Mouse (Mus musculus) embryonic facial prominence, embryonic 14.5 days (tissue): Measurements from ENCODE around the gene Jdp2. TPM values are rescaled to one million over a fixed set of nuclear protein-coding genes. Genes with fewer than 3 reads are reported as not detected.
A peak's percentile ranks its signal among the peaks of the same experiment; 100 is the strongest.

Experiments
- ATAC-seq: fragments of 200-750 bp; cut with Nextera tagmentation; 2 replicates; pipeline ENCODE4 v1.8.0; 2017; ENCODE audit warnings: low read depth, moderate number of reproducible peaks, moderate TSS enrichment
- DNase-seq: peaks from one replicate; pipeline ENCODE4 v3.0.0-alpha.2; 2015; ENCODE audit warnings: low spot score
- H3K27ac ChIP-seq: fragments of 300-500 bp; sonication (generic); replicated peaks from 2 replicates; pipeline ENCODE4 v1.5.1; 2014; ENCODE audit warnings: low read depth, mild to moderate bottlenecking, low read length, moderate library complexity
- H3K27me3 ChIP-seq: fragments of 300-500 bp; sonication (generic); replicated peaks from 2 replicates; pipeline ENCODE4 v1.6.1; 2014; ENCODE audit warnings: low read length; ENCODE audit not compliant: control insufficient read depth, insufficient read depth
- H3K36me3 ChIP-seq: fragments of 300-500 bp; sonication (generic); 2 replicates; pipeline ENCODE4 v1.6.1; 2014; ENCODE audit warnings: low read length, mixed read lengths; ENCODE audit not compliant: control insufficient read depth, insufficient read depth
- H3K4me1 ChIP-seq: fragments of 300-500 bp; sonication (generic); 2 replicates; pipeline ENCODE4 v1.6.1; 2014; ENCODE audit warnings: antibody characterized with exemption, low read length; ENCODE audit not compliant: control insufficient read depth, insufficient read depth
- H3K4me2 ChIP-seq: fragments of 300-500 bp; sonication (generic); 2 replicates; pipeline ENCODE4 v1.6.1; 2014; ENCODE audit warnings: low read depth, mild to moderate bottlenecking, low read length, moderate library complexity, mixed read lengths
- H3K4me3 ChIP-seq: fragments of 300-500 bp; sonication (generic); 2 replicates; pipeline ENCODE4 v1.5.1; 2014; ENCODE audit warnings: low read depth, mild to moderate bottlenecking, low read length
- H3K9ac ChIP-seq: fragments of 300-500 bp; sonication (generic); 2 replicates; pipeline ENCODE4 v1.6.1; 2014; ENCODE audit warnings: low read depth, mild to moderate bottlenecking, low read length, moderate library complexity, mixed read lengths
- H3K9me3 ChIP-seq: fragments of 300-500 bp; sonication (generic); 2 replicates; pipeline ENCODE4 v1.6.1; 2016; ENCODE audit warnings: low read length; ENCODE audit not compliant: control insufficient read depth
- WGBS: fragments of 180-500 bp; shearing (Covaris S2); extraction: QIAGEN DNeasy Blood & Tissue Kit; methylation state at CpG from one replicate; pipeline ENCODE4 v1.1.7; 2014; 5-methylcytosine and 5-hydroxymethylcytosine counted together
- polyA plus RNA-seq: library from polyadenylated mRNA; unstranded; fragments of >200 nt; fragmentation: Nextera tagmentation; extraction: Ambion mirVana; gene quantifications from 2 replicates; pipeline ENCODE4 v1.2.1, GENCODE M21; 2014

The Jdp2 gene
- polyA plus RNA-seq, 1 experiment from 2014 or later: 2.4 TPM

DNA sequence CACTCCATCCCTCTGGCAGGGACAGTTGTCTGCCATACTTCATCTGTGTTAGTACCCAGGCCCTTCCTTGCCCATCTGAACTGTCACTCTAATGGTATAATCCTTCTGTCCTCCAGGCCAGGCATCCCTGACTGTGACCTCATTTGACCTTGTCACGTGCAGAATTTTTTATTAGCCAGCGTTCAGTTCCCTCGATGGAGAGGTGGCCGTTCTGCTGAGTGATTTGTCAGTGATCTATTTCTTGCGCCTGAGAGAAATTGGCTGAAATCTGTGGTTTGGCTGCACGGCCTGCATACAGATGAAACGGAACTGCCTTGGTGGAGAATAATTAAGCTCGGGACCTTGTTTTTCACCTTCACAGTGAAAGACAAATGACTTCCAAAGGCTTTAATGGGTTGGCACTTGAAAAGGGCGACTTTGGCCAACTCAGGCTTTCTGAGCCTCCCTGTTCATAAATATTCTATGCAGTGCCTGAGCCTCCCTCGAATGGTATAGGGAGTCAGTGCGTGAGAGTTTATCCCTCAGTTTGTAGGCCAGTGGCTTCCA, 21.1 kb downstream of the Jdp2 start:
- H3K4me2 ChIP-seq: no peak overlapping the region
- H3K9me3 ChIP-seq: no peaks in the 10 kb centered on the region
- H3K9ac ChIP-seq: no peak overlapping the region
- peaks cover 25% of the 10 kb centered on the region; the same call in 1 of the 2 replicates for H3K36me3 ChIP-seq
- ATAC-seq (no peak), DNase-seq (no peak)
- H3K27me3 ChIP-seq: no peaks in the 10 kb centered on the region
- 0 out of 2 replicates have a peak, but pooled peaks cover 5% of the 10 kb centered on the region for H3K4me1 ChIP-seq
- no peak overlapping the region for H3K27ac ChIP-seq
- no peak overlapping the region for H3K4me3 ChIP-seq
- WGBS: 64% methylated on average over 11 of the region's 11 CpGs

GRCm38 (mm10) chr12:85621027-85621426, 22.2 kb downstream of the Jdp2 start:
- DNase-seq (no peak), ATAC-seq (no peak)
- no peak overlapping the region for H3K9ac ChIP-seq
- H3K9me3 ChIP-seq: no peaks in the 10 kb centered on the region
- H3K36me3 ChIP-seq: peaks cover 24% of the 10 kb centered on the region; the same call in 1 of the 2 replicates
- no peak overlapping the region for H3K27ac ChIP-seq
- no peak overlapping the region for H3K4me2 ChIP-seq
- 0 out of 2 replicates have a peak, but pooled peaks cover 5% of the 10 kb centered on the region for H3K4me1 ChIP-seq
- no peak overlapping the region for H3K4me3 ChIP-seq
- WGBS: 83% methylated on average over 6 of the region's 6 CpGs
- H3K27me3 ChIP-seq: no peaks in the 10 kb centered on the region

- DNase-seq (no peak), ATAC-seq (peak; percentile 47; the same call in 1 of the 2 replicates)
- H3K27ac ChIP-seq: no peak overlapping the region
- no peak overlapping the region for H3K4me2 ChIP-seq
- no peak overlapping the region for H3K4me3 ChIP-seq
- 0 out of 2 replicates have a peak, but pooled peaks cover 5% of the 10 kb centered on the region for H3K4me1 ChIP-seq
- no peaks in the 10 kb centered on the region for H3K27me3 ChIP-seq
- peaks cover 21% of the 10 kb centered on the region; the same call in 1 of the 2 replicates for H3K36me3 ChIP-seq
- H3K9me3 ChIP-seq: no peaks in the 10 kb centered on the region
- H3K9ac ChIP-seq: no peak overlapping the region
- WGBS: 57% methylated on average over 4 of the region's 4 CpGs
Observed at GRCm38 (mm10) chr12:85621673-85622072, 22.8 kb downstream of the Jdp2 start.

- Histone ChIP-seq H3K9ac (no peak overlapping the region), H3K27me3 (no peaks in the 10 kb centered on the region), H3K4me3 (no peak overlapping the region), H3K36me3 (peaks cover 21% of the 10 kb centered on the region; the same call in 1 of the 2 replicates), H3K4me1 (0 out of 2 replicates have a peak, but pooled peaks cover 5% of the 10 kb centered on the region), H3K27ac (no peak overlapping the region), H3K4me2 (no peak overlapping the region), H3K9me3 (no peaks in the 10 kb centered on the region)
- no peak for DNase-seq
- ATAC-seq: peak; percentile 27; the same call in 1 of the 2 replicates
- 63% methylated on average over 2 of the region's 3 CpGs for WGBS
Observed at GRCm38 (mm10) chr12:85623711-85624110, 24.9 kb downstream of the Jdp2 start.

DNA sequence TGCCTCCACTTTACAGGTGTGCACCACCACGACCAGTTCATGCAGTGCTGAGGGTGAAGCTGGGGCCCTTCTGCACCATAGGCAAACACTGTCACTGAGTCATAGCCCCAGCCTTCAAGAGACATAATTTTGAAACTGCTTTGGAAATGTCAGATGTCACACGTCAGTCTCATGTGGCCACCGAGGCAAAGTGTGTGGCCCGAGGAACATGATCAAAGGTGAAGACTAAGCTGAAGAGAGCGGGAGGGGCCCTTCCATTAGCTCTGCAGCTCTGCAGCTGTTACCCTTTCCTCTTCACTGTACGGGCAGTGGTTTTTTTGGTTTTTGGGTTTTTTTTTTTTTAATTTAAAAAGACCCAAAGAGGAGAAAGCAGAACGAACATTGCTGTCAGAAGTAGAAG, 25.8 kb downstream of the Jdp2 start:
- peaks cover 20% of the 10 kb centered on the region; the same call in 1 of the 2 replicates for H3K36me3 ChIP-seq
- H3K4me3 ChIP-seq: no peak overlapping the region
- H3K27me3 ChIP-seq: no peaks in the 10 kb centered on the region
- H3K27ac ChIP-seq: no peak overlapping the region
- no peak overlapping the region for H3K4me2 ChIP-seq
- no peaks in the 10 kb centered on the region for H3K9me3 ChIP-seq
- H3K9ac ChIP-seq: no peak overlapping the region
- no peak for ATAC-seq
- 0 out of 2 replicates have a peak, but pooled peaks cover 5% of the 10 kb centered on the region for H3K4me1 ChIP-seq
- WGBS: 70% methylated on average over 7 of the region's 7 CpGs
- no peak for DNase-seq

DNA sequence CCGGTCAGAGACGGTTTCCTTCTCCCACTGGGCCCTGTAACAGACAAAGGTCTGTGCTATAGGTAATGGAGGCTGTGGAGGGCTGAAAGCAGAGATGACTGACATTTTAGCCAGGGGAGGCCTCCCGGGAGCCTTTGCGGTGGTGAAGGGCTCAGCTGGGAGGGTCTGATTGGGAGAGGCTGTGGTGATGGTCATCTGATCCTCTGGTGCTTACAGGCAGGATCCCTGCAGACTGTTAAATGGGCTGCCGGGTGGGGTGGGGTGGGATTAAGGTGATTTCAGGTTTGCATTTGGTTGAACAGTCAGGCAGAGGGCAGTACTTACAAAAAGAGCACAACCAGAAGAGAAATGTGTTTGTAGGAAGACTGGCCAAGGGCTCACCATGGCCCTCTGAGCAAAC, 27.0 kb downstream of the Jdp2 start:
- H3K9me3 ChIP-seq: no peaks in the 10 kb centered on the region
- peaks cover 14% of the 10 kb centered on the region; the same call in 1 of the 2 replicates for H3K36me3 ChIP-seq
- H3K9ac ChIP-seq: no peak overlapping the region
- no peak overlapping the region for H3K4me3 ChIP-seq
- peaks cover 5% of the 10 kb centered on the region; the same call in 1 of the 2 replicates for H3K4me1 ChIP-seq
- no peaks in the 10 kb centered on the region for H3K27me3 ChIP-seq
- peak; percentile 53; the same call in 1 of the 2 replicates for ATAC-seq
- DNase-seq: no peak
- WGBS: 8% methylated on average over 5 of the region's 5 CpGs
- no peak overlapping the region for H3K4me2 ChIP-seq
- no peak overlapping the region for H3K27ac ChIP-seq

GRCm38 (mm10) chr12:85629661-85630481, 31.0 kb downstream of the Jdp2 start:
- ATAC-seq: no peak
- no peak for DNase-seq

GRCm38 (mm10) chr12:85631196-85631595, 32.4 kb downstream of the Jdp2 start:
- WGBS: 66% methylated on average over 4 of the region's 4 CpGs
- no peak for DNase-seq
- Histone ChIP-seq H3K27me3 (no peaks in the 10 kb centered on the region), H3K27ac (no peak overlapping the region), H3K4me2 (no peak overlapping the region), H3K4me1 (no peaks in the 10 kb centered on the region; the same call in 1 of the 2 replicates), H3K9me3 (no peaks in the 10 kb centered on the region), H3K4me3 (no peak overlapping the region), H3K9ac (no peak overlapping the region), H3K36me3 (peaks cover 38% of the 10 kb centered on the region; the same call in 1 of the 2 replicates)
- no peak for ATAC-seq

More at GRCm38 (mm10) chr12:85629661-85630481, 31.0 kb downstream of the Jdp2 start:
- H3K9ac ChIP-seq: no peak overlapping the region
- H3K9me3 ChIP-seq: no peaks in the 10 kb centered on the region
- peaks cover 39% of the 10 kb centered on the region; the same call in 1 of the 2 replicates for H3K36me3 ChIP-seq
- no peak overlapping the region for H3K4me3 ChIP-seq
- no peak overlapping the region for H3K4me2 ChIP-seq
- WGBS: 57% methylated on average over 20 of the region's 21 CpGs
- H3K27ac ChIP-seq: no peak overlapping the region
- H3K27me3 ChIP-seq: no peaks in the 10 kb centered on the region
- H3K4me1 ChIP-seq: no peaks in the 10 kb centered on the region; the same call in 1 of the 2 replicates
